Mouse (Mus musculus) adrenal gland, postnatal 14 days (tissue): Measurements from ENCODE around the gene Ttc30a2. TPM values are rescaled to one million over a fixed set of nuclear protein-coding genes. Genes with fewer than 3 reads are reported as not detected.
A peak's percentile ranks its signal among the peaks of the same experiment; 100 is the strongest.

Experiments used
- DNase-seq: peaks from one replicate; pipeline ENCODE4 v3.0.0; 2021; ENCODE audit warnings: mixed read lengths
- long read RNA-seq, 2 experiments: library from polyadenylated mRNA; stranded (forward); transcript quantifications; one replicate each; pipeline ENCODE4 v2.0.0; 2021
- total RNA-seq: library from RNA; stranded (reverse); gene quantifications from 2 replicates; pipeline ENCODE4 v1.2.3, GENCODE M21; 2021

Ttc30a2 gene
- total RNA-seq = 0.34 and 0.44 TPM in 2 replicates
- long read RNA-seq, experiment 1, partial matches to known transcripts = 0 of 3 reads
- long read RNA-seq, experiment 1, other reads (novel, unspliced or antisense) = 0 of 3 reads
- long read RNA-seq, experiment 2 = 0 reads

DNA sequence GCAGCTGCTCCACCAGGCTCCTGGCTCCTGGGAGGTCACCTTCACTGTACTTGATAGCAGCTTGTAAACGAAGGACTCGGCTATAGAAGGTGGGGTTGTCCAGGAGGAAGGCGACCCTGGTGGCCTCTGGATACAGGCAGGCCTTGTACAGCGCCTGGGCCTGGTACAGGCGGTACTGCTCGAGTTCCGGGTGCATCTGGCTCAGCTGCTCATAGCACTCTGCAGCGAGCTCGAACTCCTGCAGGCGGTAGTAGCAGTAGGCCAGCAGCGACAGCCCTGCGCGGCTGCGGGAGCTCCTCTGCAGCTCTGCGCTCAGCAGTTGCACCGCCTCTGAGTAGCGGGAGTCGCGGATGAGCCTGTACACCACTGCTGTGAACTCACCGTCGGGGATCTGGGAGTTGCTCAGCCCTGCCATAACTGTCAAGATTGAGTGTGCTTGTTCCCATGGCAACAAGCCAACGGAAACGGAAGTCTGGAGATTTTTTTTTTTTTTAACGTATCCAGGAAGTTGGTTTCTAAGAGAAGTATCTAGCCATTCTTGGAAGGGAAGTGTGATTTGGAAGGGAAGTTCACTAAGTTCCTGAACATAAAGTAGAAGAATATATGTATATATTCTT, at the start of gene Ttc30a2:
TSS of gene Ttc30a2 (minus strand) at position 419 of the 617 bp plus-strand sequence.
- DNase-seq = peak; percentile 71

GRCm38 (mm10) chr2:76016890-76017289, 38.9 kb upstream of the Ttc30a2 start:
- DNase-seq = peak; percentile 12

GRCm38 (mm10) chr2:76016136-76016535, 38.2 kb upstream of the Ttc30a2 start:
- DNase-seq = no peak

DNA sequence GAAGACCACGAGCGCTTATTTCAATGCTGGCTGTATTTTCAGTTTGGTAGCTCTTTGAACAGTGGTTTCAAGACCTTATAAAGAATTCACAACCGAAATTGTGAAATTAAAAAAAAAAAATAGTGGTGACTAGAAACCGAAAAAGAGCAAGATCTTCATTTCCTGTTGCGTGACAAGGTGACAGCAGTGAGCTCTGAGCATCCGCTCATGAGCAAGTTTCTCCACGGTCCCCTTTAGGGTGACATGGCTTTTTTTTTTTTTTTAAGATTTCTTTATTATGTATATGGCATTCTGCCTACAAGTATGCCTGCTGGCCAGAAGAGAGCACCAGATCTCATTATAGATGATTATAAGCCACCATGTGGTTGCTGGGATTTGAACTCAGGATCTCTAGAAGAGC, 37.5 kb upstream of the Ttc30a2 start:
- no peak for DNase-seq

- DNase-seq = no peak
These were observed 36.7 kb upstream of the Ttc30a2 start for GRCm38 (mm10) chr2:76014659-76015058.

- no peak for DNase-seq
These were observed 28.2 kb upstream of the Ttc30a2 start for GRCm38 (mm10) chr2:76006194-76006593.

- DNase-seq = no peak
These were observed 24.9 kb upstream of the Ttc30a2 start for GRCm38 (mm10) chr2:76002899-76003298.

GRCm38 (mm10) chr2:76001392-76001791, 23.4 kb upstream of the Ttc30a2 start:
- peak; percentile 87 for DNase-seq

- DNase-seq = peak; percentile 51
These were observed 21.7 kb upstream of the Ttc30a2 start for GRCm38 (mm10) chr2:75999636-76000035.

GRCm38 (mm10) chr2:75998692-75999091, 20.7 kb upstream of the Ttc30a2 start:
- no peak for DNase-seq

DNA sequence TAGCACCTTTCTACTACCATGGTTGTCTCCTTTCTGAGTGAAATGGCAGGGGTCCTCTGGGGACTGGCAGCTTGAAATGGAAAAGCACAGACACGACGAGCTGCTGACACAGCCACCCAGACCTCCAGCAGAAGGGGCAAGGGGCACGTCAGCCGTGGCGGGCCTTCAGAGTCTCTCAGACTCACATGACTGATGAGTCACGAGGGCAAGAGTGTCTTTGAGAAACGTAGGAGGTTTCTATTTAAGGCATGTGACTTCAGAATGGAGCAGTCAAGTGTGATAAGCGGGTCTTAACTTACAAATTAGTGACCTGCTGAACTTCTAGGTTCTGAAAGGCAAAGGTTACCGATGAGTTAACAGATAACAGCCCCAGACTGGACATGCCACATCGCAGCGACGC, 19.8 kb upstream of the Ttc30a2 start:
- DNase-seq = no peak

- no peak for DNase-seq
These were observed 16.9 kb upstream of the Ttc30a2 start for GRCm38 (mm10) chr2:75994841-75995240.

DNA sequence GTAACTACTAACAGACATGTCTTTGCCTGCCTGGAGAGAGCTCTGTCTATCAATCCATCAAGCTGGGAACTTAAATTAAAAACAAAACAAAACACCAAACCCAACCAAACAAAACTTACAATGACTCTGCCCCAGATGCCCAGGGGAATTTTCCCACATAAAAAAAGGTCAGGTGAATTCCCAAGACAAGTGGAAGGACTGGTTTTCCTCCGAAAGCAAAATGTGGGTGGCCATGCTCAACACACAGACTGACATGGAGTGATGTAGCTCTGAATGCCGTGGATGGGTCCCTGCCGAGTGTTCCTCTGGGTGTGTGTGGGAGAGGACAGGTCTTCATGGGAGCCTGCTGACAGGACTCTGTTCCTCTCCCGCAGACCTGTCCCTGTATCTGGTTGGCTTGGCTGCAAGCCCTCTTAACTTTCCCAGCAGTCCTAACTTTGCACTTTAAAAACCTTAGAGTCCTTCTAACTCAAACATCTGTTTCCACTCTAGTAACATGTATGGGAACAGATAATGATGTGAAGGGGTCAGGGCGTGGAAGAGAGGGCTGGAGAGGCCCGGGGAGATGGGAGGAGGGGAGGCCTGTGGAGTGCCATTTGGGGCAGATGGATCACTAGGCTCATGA, 13.7 kb upstream of the Ttc30a2 start:
- DNase-seq = no peak

DNA sequence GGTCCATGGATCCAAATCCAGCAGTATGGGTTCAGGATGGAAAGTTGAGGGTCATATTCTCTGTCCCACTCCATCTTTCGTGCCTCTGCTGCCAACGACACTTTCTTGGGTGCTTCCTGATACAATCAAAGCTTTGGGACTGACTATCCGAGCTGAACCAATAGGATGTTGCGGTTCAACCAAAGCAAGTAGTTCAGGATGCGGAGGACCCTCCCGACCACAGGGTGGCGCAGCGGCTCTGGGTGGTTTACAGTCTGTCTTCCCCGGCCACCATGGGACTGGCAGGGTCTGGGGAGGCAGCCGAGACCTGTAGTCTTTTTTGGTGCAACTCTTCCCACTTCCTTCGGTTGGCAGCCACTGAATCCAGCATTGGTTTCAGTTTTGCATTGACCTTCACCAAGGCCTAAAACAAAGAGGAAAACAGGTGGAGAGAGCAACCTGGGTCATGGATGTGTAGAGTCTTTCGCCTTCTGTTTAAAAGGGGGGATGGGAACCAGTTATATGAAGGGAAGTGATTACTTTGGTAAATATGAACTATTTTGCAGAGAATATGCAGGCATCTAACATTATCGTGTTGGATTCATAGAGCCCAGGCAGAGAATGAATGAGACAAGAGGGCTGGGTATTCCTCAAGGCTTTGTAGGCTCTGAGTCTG, 13.0 kb upstream of the Ttc30a2 start:
- DNase-seq = peak; percentile 91

DNA sequence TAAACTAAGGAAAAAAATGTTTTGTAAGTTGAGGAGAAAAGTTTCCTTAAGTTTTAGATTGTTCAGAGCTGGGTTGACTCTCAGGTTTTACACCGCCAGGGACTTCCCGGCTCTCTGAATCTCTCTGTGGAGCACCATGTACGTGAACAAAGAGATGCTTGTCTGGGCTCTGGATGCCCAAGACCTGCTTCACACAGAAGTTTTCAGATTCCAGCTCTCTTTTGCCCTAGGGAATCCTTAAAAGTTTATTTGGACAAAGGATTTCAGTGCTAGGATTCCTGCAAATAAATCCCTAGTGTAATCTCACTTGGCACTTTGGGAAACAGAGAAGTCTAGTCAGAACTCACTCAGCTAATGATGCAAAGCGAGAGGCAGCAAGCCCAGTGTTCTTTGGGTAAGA, 11.7 kb upstream of the Ttc30a2 start:
- no peak for DNase-seq

DNA sequence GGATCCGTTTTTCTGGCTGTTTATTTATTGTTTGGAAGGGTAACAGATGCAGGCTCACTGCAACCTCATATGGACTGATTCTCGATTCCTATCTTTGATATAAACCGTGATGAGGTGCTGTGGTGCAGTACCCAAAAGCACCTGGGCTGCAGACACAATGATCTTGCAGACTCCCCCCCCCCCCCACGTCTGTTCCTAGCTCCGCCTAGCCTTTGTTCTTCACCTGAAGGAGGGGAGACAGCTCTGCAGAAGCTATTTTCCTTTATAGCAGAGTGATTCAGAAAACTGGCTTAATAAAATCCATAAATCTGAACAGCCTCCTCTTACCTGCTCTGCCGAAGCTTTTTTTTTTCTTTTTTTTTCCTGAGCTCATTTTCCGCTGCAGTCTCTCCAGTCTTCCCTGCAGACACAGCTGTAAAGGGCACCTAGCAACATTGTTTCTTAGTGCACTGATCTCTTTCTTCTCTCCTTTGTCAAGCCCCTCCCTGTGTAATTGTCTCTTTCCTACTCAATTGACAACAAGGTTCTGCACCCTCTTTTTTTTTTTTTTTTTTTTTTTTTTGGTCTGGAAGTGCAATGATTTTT, 10.9 kb upstream of the Ttc30a2 start:
- no peak for DNase-seq

DNA sequence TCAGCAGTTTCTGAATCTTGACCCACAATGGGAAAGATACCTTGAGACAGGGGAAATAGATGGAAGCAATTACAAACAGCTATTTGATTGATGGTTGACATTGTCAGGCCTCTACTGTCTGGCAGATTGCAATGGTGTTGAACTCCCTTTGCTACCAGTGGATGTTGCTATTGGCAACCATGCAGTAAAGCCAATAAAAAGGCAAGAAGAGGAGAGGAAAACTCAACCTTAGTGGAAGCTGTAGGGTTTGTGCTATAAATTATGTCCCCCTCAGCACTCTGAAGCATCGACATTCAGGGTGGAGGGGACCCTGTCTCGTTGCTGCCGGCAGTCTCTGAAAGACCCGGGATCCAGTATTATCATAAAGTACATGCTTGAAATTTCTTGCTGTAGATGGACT, 10.4 kb upstream of the Ttc30a2 start:
- DNase-seq = no peak

- DNase-seq = no peak
These were observed 9.8 kb upstream of the Ttc30a2 start for GRCm38 (mm10) chr2:75987739-75988138.

GRCm38 (mm10) chr2:75985124-75985523, 7.2 kb upstream of the Ttc30a2 start:
- DNase-seq = peak; percentile 73

GRCm38 (mm10) chr2:75983847-75984246, 5.9 kb upstream of the Ttc30a2 start:
- no peak for DNase-seq

- DNase-seq = no peak
These were observed 5.1 kb upstream of the Ttc30a2 start for GRCm38 (mm10) chr2:75983091-75983490.

- DNase-seq = no peak
These were observed 4.7 kb upstream of the Ttc30a2 start for GRCm38 (mm10) chr2:75982626-75983025.

DNA sequence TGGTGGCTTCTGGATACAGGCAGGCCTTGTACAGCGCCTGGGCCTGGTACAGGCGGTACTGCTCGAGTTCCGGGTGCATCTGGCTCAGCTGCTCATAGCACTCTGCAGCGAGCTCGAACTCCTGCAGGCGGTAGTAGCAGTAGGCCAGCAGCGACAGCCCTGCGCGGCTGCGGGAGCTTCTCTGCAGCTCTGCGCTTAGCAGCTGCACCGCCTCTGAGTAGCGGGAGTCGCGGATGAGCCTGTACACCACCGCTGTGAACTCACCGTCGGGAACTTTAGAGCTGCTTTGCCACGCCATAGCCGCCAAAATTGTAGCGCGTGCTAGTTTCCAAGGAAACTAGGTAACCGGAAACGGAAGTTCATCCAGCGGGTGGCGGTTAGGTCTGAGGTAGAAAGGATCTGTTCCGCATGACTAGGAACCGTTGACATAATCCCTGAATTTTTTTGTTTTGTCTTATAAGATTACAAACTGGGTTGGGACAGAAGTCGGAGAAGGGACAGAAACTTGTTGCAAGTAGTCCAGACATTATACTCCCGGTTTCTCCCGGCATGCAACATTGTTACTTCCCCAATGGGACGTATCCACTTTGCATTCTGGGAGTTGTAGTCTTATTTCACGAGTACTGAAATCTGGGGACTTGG, 3.6 kb upstream of the Ttc30a2 start, which contains the start of gene Ttc30a1:
TSS of gene Ttc30a1 (minus strand) at position 528 of the 642 bp plus-strand sequence.
- DNase-seq = peak; percentile 88
